9 mouse cellular contexts compared by ENCODE assay signal in the genomic region with DNA sequence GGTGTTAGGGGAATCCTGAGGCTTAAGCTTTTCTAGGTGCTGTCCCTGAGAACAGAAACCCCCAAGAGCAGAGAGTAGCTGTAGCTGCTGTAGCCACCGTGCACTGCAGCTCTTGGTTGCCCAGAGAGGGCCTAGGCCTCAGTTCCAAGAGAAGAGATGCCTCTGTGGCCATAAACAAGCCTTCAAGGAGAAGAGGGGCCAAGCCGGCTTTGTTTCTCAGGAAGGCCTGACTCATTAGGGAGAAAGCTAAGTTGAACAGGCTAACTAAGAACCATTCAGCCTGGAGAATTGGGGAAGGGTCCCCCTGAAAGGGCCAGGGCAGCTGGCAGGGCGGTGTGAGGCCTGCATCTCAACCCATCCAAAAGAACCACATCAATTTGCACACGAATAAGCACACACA.
DNase-seq lines count a peak whose midpoint lies in the region; ATAC-seq lines count a peak whose summit lies in the region.
"Had no signal": no experiment of that assay in that cellular context is flagged by ENCODE, and none has a peak within 500 bp of the region (broad histone marks: within the 10 kb centered on the region; RNA-seq: fewer than 3 reads in every experiment).

No protein-coding gene starts in this region.

- no peak overlapping the region for H3K4me2 ChIP-seq in hindbrain, embryonic 15.5 days
- no peak overlapping the region for H3K4me2 ChIP-seq in stomach, embryonic 14.5 days (replicated peaks; ENCODE audit: low read depth, low read length)

- H3K27ac ChIP-seq in heart, embryonic 10.5 days: peak overlapping the region; percentile 67
- H3K27ac ChIP-seq in hindbrain, embryonic 15.5 days (replicated peaks): peak overlapping the region; percentile 73
- H3K27ac ChIP-seq in stomach, embryonic 14.5 days (ENCODE audit: low read length): peak overlapping the region; percentile 67; the same call in 1 of the 2 replicates

- H3K4me3 ChIP-seq in heart, embryonic 10.5 days: no peak overlapping the region
- no peak overlapping the region for H3K4me3 ChIP-seq in hindbrain, embryonic 15.5 days
- no peak overlapping the region for H3K4me3 ChIP-seq in stomach, embryonic 14.5 days (ENCODE audit: low read depth, low read length)

- 0 out of 2 replicates have a peak, but pooled peaks have one; percentile 35 for ATAC-seq in hindbrain, embryonic 15.5 days (ENCODE audit: low FRiP score, low read depth)
- no peak for ATAC-seq in stomach, embryonic 14.5 days (ENCODE audit: insufficient number of reproducible peaks, insufficient read depth, low FRiP score, low read depth)

- H3K4me1 ChIP-seq in heart, embryonic 10.5 days: peaks cover 78% of the 10 kb centered on the region
- H3K4me1 ChIP-seq in hindbrain, embryonic 15.5 days (replicated peaks): peaks cover 46% of the 10 kb centered on the region
- H3K4me1 ChIP-seq in stomach, embryonic 14.5 days (ENCODE audit: control insufficient read depth, insufficient read depth, low read length): peaks cover 32% of the 10 kb centered on the region

- DNase-seq in heart, embryonic 10.5 days (ENCODE audit: low spot score): no peak
- no peak for DNase-seq in heart, postnatal 10 days
- DNase-seq in right cerebral cortex, postnatal 10 days (ENCODE audit: low spot score in 2 of 2): peak; percentile 54 to 65
- no peak for DNase-seq in right cerebral cortex, postnatal 4 days
- DNase-seq in adrenal gland, postnatal 36 days: no peak
- DNase-seq in cerebellum, adult 11-12 months: no peak
- DNase-seq: kidney, postnatal 36 days had no signal

- no peak overlapping the region for H3K9ac ChIP-seq in hindbrain, embryonic 15.5 days
- no peak overlapping the region for H3K9ac ChIP-seq in stomach, embryonic 14.5 days (replicated peaks; ENCODE audit: low read depth, low read length)

- no peaks in the 10 kb centered on the region for H3K27me3 ChIP-seq in heart, embryonic 10.5 days (ENCODE audit: insufficient read depth, poor library complexity, severe bottlenecking)
- H3K27me3 ChIP-seq in hindbrain, embryonic 15.5 days: no peaks in the 10 kb centered on the region
- no peaks in the 10 kb centered on the region for H3K27me3 ChIP-seq in stomach, embryonic 14.5 days (ENCODE audit: control insufficient read depth, insufficient read depth, low read length)

- WGBS in heart, embryonic 10.5 days: 68% methylated on average over 4 of the region's 4 CpGs
- WGBS in hindbrain, embryonic 15.5 days: 28% methylated on average over 4 of the region's 4 CpGs
- WGBS in stomach, embryonic 14.5 days: 60% methylated on average over 4 of the region's 4 CpGs

- intact Hi-C loops in heart, postnatal 10 days (cut with DNase I): no loop called here

- H3K36me3 ChIP-seq in heart, embryonic 10.5 days: peaks cover 3% of the 10 kb centered on the region; the same call in 1 of the 2 replicates
- no peaks in the 10 kb centered on the region for H3K36me3 ChIP-seq in hindbrain, embryonic 15.5 days
- H3K36me3 ChIP-seq in stomach, embryonic 14.5 days (ENCODE audit: control insufficient read depth, insufficient read depth, low read length): no peaks in the 10 kb centered on the region

- no peaks in the 10 kb centered on the region for H3K9me3 ChIP-seq in heart, embryonic 10.5 days
- no peaks in the 10 kb centered on the region for H3K9me3 ChIP-seq in hindbrain, embryonic 15.5 days
- no peaks in the 10 kb centered on the region for H3K9me3 ChIP-seq in stomach, embryonic 14.5 days (ENCODE audit: control insufficient read depth, low read depth, low read length)

Comparison
In these comparisons a context has a peak if more than half of its experiments do, and no peak if none do; other contexts are left out.
1. DNase-seq: peak in right cerebral cortex, postnatal 10 days (2 of 2); none in heart, embryonic 10.5 days (single experiment), heart, postnatal 10 days (0 of 2), right cerebral cortex, postnatal 4 days (single experiment), adrenal gland, postnatal 36 days (0 of 2) and cerebellum, adult 11-12 months (single experiment).
2. Peak in every context shown above with its lines, with median percentiles within 50 percentile points of each other: H3K27ac ChIP-seq.